Mouse (Mus musculus): Measurements from ENCODE around the gene Mitd1. TPM values are rescaled to one million over a fixed set of nuclear protein-coding genes. Genes with fewer than 3 reads are reported as not detected.
A peak's percentile ranks its signal among the peaks of the same experiment; 100 is the strongest.

The Mitd1 gene
- total RNA-seq, 4 experiments from 2014 or later, result 2.9 to 4.1 (median 3.5) TPM

GRCm38 (mm10) chr1:37867684-37868322 lies 22.4 kb downstream of the Mitd1 start:
- no peak for DNase-seq (ENCODE audit: low spot score)

GRCm38 (mm10) chr1:37867056-37867455 lies 23.2 kb downstream of the Mitd1 start:
- no peak for DNase-seq (ENCODE audit: low spot score)

- DNase-seq (ENCODE audit: low spot score), result no peak
Measured at GRCm38 (mm10) chr1:37866286-37866685, 23.9 kb downstream of the Mitd1 start, which contains the start of gene Tsga10. Gene Tsga10, minus strand, starts transcription at chr1:37866429.

- no peak for DNase-seq (ENCODE audit: low spot score)
Measured at GRCm38 (mm10) chr1:37865401-37866215, 24.6 kb downstream of the Mitd1 start.

- peak; percentile 98 for DNase-seq (ENCODE audit: low spot score)
Measured at GRCm38 (mm10) chr1:37864511-37865400, 25.5 kb downstream of the Mitd1 start.

- no peak for DNase-seq (ENCODE audit: low spot score)
Measured at GRCm38 (mm10) chr1:37850696-37851095, 39.5 kb downstream of the Mitd1 start.

- DNase-seq (ENCODE audit: low spot score), result no peak
Measured at GRCm38 (mm10) chr1:37846878-37847277, 43.3 kb downstream of the Mitd1 start.

- DNase-seq (ENCODE audit: low spot score), result no peak
Measured at GRCm38 (mm10) chr1:37831681-37832080, 58.5 kb downstream of the Mitd1 start.

Other genes with a start within 250 kb of the Mitd1 start
- 1 to 10 TPM; 1.1 to 3.0 (median 2.0) TPM for gene 2010300C02Rik, start 170.3 kb downstream of the Mitd1 start, total RNA-seq (2022)
- gene Tsga10, start 24.0 kb downstream of the Mitd1 start, total RNA-seq (2022), result 1 to 10 TPM; 3.7 to 4.3 (median 4.0) TPM
- 10 to 100 TPM; 12.8 to 16.5 (median 13.7) TPM for gene Lipt1, start 18.7 kb downstream of the Mitd1 start, total RNA-seq (2022)
- 100 to 1,000 TPM; 398 to 451 (median 428) TPM for gene Mrpl30, start 66 bp upstream of the Mitd1 start, total RNA-seq (2022)
- not detected for gene Lyg2, start 26.1 kb upstream of the Mitd1 start, total RNA-seq (2022)
- gene Lyg1, start 67.3 kb upstream of the Mitd1 start, total RNA-seq (2022), result not detected
- gene Txndc9, start 107.5 kb upstream of the Mitd1 start, total RNA-seq (2022), result 10 to 100 TPM; 54.6 to 63.0 (median 59.3) TPM
- gene Eif5b, start 107.6 kb upstream of the Mitd1 start, total RNA-seq (2022), result 10 to 100 TPM; 51.0 to 57.4 (median 54.5) TPM
- 10 to 100 TPM; 14.0 to 18.1 (median 16.8) TPM for gene Rev1, start 239.4 kb upstream of the Mitd1 start, total RNA-seq (2022)

Data from heart, adult 8-10 months (tissue).